Mouse (Mus musculus): Measurements from ENCODE around the gene Foxd4. TPM values are rescaled to one million over a fixed set of nuclear protein-coding genes. Genes with fewer than 3 reads are reported as not detected.

Gene Foxd4
- polyA plus RNA-seq, 1 experiment = not detected

DNA sequence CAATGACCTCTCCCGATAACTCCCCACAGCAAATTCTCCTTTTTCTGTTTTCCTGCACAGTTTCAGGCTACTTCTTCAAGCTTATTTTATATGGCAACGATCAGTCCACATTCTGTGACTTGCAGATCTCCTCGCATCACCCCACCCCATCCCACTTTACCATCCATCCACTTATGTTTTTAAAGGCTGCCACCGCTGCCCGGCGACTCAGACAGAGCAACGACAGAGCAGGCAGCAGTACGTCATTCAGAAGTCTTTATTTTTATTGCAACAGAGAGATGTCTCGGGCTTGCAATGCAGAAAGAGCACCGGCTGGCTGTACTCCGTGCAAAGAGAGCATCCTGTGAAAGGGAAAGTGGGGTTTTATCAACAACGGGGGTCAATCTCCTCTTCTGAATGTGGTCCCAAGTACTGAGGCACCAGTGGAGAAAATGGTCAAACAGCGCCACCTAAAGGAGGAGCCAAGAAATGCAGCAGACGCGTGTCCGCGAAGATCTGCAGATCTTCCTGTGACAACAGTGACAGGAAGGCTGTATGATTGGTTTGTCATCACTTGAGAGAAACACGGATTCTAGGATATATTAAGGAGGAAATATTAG lies 29.9 kb downstream of the Foxd4 start:
- Histone ChIP-seq H3K27me3 (ENCODE audit: control insufficient read depth, insufficient read depth, low read length) (no peaks in the 10 kb centered on the region), H3K4me3 (ENCODE audit: low read depth, low read length) (peak overlapping the region; percentile 25), H3K27ac (ENCODE audit: insufficient read depth, low read depth, low read length) (no peak overlapping the region), H3K36me3 (ENCODE audit: control insufficient read depth, insufficient read depth, low read length) (no peaks in the 10 kb centered on the region), H3K4me1 (ENCODE audit: control insufficient read depth, insufficient read depth, insufficient read length, low read length) (no peaks in the 10 kb centered on the region; the same call in 1 of the 2 replicates)
- TF ChIP-seq CTCF (IDR thresholded peaks at IDR 0.05; ENCODE audit: extremely low read depth, insufficient read length, insufficient replicate concordance, low read depth, low read length) = peak; percentile 87
- TF ChIP-seq POLR2A (IDR thresholded peaks at IDR 0.05; ENCODE audit: low read depth, low read length) = no peak
- WGBS = 13% methylated on average over 18 of the region's 18 CpGs

DNA sequence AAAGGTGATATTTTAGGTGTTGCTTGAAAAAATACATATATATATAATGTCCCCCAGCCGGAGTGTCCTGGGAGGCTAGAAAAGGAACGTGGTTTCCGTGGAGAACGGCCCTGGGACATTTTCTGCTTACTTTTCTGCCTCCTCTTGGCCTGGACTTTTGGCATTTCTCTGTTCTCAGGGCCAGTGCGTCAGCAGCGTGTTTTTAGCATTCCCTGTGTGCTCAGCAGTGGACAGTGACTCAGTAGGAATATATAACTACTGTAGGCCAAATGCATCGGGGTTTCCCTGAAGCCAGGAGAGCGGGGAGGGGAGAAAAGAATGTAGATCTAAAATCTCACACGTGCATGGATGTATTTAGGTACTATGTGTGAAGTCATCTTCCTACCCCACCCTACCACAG lies 35.6 kb downstream of the Foxd4 start:
- no peak overlapping the region for H3K4me3 ChIP-seq (ENCODE audit: low read depth, low read length)
- H3K27me3 ChIP-seq (ENCODE audit: control insufficient read depth, insufficient read depth, low read length) = peaks cover 5% of the 10 kb centered on the region
- H3K4me1 ChIP-seq (ENCODE audit: control insufficient read depth, insufficient read depth, insufficient read length, low read length) = 0 out of 2 replicates have a peak, but pooled peaks cover 2% of the 10 kb centered on the region
- H3K36me3 ChIP-seq (ENCODE audit: control insufficient read depth, insufficient read depth, low read length) = no peaks in the 10 kb centered on the region
- WGBS = 86% methylated on average over 9 of the region's 9 CpGs
- no peak overlapping the region for H3K27ac ChIP-seq (ENCODE audit: insufficient read depth, low read depth, low read length)
- TF ChIP-seq CTCF (IDR thresholded peaks at IDR 0.05; ENCODE audit: extremely low read depth, insufficient read length, insufficient replicate concordance, low read depth, low read length) (no peak), POLR2A (IDR thresholded peaks at IDR 0.05; ENCODE audit: low read depth, low read length) (no peak)

DNA sequence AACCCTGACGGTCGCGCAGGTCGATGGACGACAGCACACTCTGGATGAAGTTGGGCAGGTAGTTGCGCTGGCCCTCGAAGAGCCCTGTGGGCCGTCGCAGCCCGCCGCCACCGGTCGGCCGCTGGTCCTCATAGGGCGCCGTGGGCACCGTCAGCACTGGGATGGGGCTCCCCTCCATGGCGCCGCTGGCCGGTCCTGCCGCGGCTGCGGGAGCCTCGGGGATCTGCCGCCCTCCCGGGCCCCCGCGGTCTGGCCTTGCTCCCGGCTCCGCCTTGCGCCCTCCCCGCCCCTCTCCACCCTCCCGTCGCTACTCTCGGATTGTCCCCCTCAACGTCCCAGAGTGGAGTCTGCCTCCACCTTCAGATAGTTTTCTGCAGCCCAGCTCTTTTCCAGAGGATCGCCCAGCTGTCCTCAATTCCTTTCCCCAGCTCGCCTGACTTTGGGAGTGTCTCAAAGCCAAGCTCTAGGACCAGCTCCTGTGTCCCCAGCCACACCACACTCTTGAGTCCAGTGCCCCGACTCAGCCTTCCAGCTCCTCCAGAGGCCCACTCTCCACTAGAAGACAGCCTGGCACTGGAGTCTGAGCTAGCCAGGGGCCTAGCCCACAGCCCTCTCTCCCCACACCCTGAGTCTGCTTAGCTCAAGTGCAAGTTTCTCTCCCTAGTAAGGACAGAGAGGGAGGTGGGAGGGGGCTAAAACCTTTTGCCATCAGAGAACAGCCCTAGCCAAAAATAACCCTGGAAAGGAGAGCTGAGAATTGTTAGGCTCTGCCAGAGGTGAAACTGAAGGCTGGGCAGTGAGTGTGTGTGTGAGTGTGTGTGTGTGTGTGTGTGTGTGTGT lies 39.2 kb downstream of the Foxd4 start, which contains the start of gene Pgm5:
TSS of gene Pgm5 (minus strand) at position 244 of the 840 bp plus-strand sequence.
- H3K4me3 ChIP-seq (ENCODE audit: low read depth, low read length) = peak within 1 kb of the TSS; percentile 49
- peaks cover 6% of the 10 kb centered on the region for H3K27me3 ChIP-seq (ENCODE audit: control insufficient read depth, insufficient read depth, low read length)
- H3K4me1 ChIP-seq (ENCODE audit: control insufficient read depth, insufficient read depth, insufficient read length, low read length) = 0 out of 2 replicates have a peak, but pooled peaks cover 2% of the 10 kb centered on the region
- WGBS = under 1% methylated on average over 39 of the region's 39 CpGs
- no peak for TF ChIP-seq POLR2A (IDR thresholded peaks at IDR 0.05; ENCODE audit: low read depth, low read length)
- no peak for TF ChIP-seq CTCF (IDR thresholded peaks at IDR 0.05; ENCODE audit: extremely low read depth, insufficient read length, insufficient replicate concordance, low read depth, low read length)
- peak within 1 kb of the TSS; percentile 12; the same call in 1 of the 2 replicates for H3K27ac ChIP-seq (ENCODE audit: insufficient read depth, low read depth, low read length)
- H3K36me3 ChIP-seq (ENCODE audit: control insufficient read depth, insufficient read depth, low read length) = no peaks in the 10 kb centered on the region

DNA sequence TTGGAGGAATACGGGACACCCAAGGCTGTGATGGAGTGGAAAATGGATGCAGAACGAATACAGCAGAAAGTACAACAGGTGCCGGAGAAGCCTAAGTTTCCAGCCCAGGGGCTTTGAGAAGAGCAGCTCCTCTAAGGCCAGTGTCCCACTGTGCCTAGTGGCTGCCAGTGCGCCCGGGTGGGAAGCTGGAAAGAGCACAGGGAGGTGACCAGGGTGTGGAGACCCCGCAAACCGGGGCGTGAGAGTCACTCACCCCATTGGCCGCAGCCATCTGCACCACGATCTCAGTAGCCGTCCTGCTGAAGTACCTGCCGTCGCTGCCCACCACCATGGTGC lies 39.8 kb downstream of the Foxd4 start:
- peaks cover 6% of the 10 kb centered on the region for H3K27me3 ChIP-seq (ENCODE audit: control insufficient read depth, insufficient read depth, low read length)
- H3K36me3 ChIP-seq (ENCODE audit: control insufficient read depth, insufficient read depth, low read length) = no peaks in the 10 kb centered on the region
- H3K4me1 ChIP-seq (ENCODE audit: control insufficient read depth, insufficient read depth, insufficient read length, low read length) = 0 out of 2 replicates have a peak, but pooled peaks cover 2% of the 10 kb centered on the region
- peak overlapping the region; percentile 49 for H3K4me3 ChIP-seq (ENCODE audit: low read depth, low read length)
- 25% methylated on average over 13 of the region's 13 CpGs for WGBS
- TF ChIP-seq POLR2A (IDR thresholded peaks at IDR 0.05; ENCODE audit: low read depth, low read length) = no peak
- no peak for TF ChIP-seq CTCF (IDR thresholded peaks at IDR 0.05; ENCODE audit: extremely low read depth, insufficient read length, insufficient replicate concordance, low read depth, low read length)
- 0 out of 2 replicates have a peak overlapping the region, but pooled peaks have one; percentile 12 for H3K27ac ChIP-seq (ENCODE audit: insufficient read depth, low read depth, low read length)

DNA sequence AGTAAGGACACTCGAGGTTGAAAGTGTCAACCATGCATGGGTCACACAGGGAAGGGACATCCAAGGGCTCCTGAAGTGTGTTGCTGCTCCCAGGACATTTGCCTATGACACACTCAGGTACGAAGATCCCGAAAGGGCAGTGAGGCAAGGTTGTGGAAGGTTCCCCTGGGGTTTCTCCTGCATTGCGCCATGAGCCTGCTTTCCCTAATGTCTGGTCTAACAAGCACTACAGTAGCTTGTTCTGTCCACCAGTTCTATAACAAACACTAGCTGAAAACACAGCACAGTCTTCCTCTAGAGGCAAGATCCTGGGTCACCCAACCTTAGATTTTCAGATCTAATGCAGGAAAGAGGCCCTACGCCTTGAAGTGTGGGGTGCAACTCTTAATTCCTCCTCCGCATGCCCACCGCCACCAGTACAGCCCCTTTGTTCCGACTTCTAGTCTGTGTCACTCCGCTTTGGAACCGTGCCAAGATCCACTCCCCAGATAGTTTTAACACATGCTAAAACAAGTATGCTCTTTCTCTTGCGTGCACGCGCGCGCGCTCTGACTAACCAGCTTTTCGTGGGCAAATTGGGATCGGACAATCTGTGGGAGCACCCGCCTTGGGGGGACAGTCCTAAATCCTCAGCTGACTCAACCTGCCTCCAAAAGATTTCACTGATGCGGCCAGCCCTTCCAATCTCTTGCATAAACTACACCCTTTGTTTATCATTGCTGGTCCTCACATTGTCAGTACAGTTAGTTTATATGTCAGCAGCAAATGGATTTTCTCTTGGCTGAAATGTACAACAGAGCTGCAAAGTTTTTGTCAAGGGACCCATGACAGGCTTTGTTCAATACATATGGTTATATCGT lies 49.3 kb downstream of the Foxd4 start:
- Histone ChIP-seq H3K4me3 (ENCODE audit: low read depth, low read length) (no peak overlapping the region), H3K4me1 (ENCODE audit: control insufficient read depth, insufficient read depth, insufficient read length, low read length) (peaks cover 4% of the 10 kb centered on the region; the same call in 1 of the 2 replicates), H3K36me3 (ENCODE audit: control insufficient read depth, insufficient read depth, low read length) (no peaks in the 10 kb centered on the region), H3K27me3 (ENCODE audit: control insufficient read depth, insufficient read depth, low read length) (no peaks in the 10 kb centered on the region), H3K27ac (ENCODE audit: insufficient read depth, low read depth, low read length) (no peak overlapping the region)
- TF ChIP-seq CTCF (IDR thresholded peaks at IDR 0.05; ENCODE audit: extremely low read depth, insufficient read length, insufficient replicate concordance, low read depth, low read length) (no peak), POLR2A (IDR thresholded peaks at IDR 0.05; ENCODE audit: low read depth, low read length) (no peak)
- 71% methylated on average over 21 of the region's 21 CpGs for WGBS

Other genes starting within 250 kb of the Foxd4 start
- 3.1 and 4.8 TPM in 2 replicates for gene Tmem252, start 227.2 kb downstream of the Foxd4 start, polyA plus RNA-seq (2012; rRNA removed)
- 18.3 and 18.4 TPM in 2 replicates for gene Pgm5, start 39.3 kb downstream of the Foxd4 start, polyA plus RNA-seq (2012; rRNA removed)
- 4.6 and 5.5 TPM in 2 replicates for gene Gm10053, start 25.5 kb downstream of the Foxd4 start, polyA plus RNA-seq (2012; rRNA removed)
- 0.27 and 0.62 TPM in 2 replicates for gene Cbwd1, start 60.4 kb upstream of the Foxd4 start, polyA plus RNA-seq (2012; rRNA removed)
- gene Dock8, start 98.3 kb upstream of the Foxd4 start, polyA plus RNA-seq (2012; rRNA removed) = 13.2 and 14.7 TPM in 2 replicates